Mouse (Mus musculus) right cerebral cortex, postnatal 36 days (tissue): ENCODE data around the gene Zcchc2.

Source experiments
- DNase-seq, 2 experiments: peaks; one replicate each; pipeline ENCODE4 v3.0.0; 2022; ENCODE audit warnings: low spot score in 2 of 2, mixed read lengths in 1 of 2

Zcchc2 gene

GRCm38 (mm10) chr1:106072071-106072440 lies 81.8 kb downstream of the Zcchc2 start:
- DNase-seq = no peak

GRCm38 (mm10) chr1:106073166-106073565 lies 83.0 kb downstream of the Zcchc2 start:
- no peak for DNase-seq

GRCm38 (mm10) chr1:106074141-106074540 lies 83.9 kb downstream of the Zcchc2 start:
- no peak for DNase-seq

GRCm38 (mm10) chr1:106074656-106075055 lies 84.5 kb downstream of the Zcchc2 start:
- no peak for DNase-seq

- DNase-seq = no peak
These were observed 86.4 kb downstream of the Zcchc2 start for GRCm38 (mm10) chr1:106076641-106077040.

GRCm38 (mm10) chr1:106077166-106077565 lies 87.0 kb downstream of the Zcchc2 start:
- no peak for DNase-seq
